Comparison of ENCODE assay signal across 15 mouse cellular contexts in the genomic region with DNA sequence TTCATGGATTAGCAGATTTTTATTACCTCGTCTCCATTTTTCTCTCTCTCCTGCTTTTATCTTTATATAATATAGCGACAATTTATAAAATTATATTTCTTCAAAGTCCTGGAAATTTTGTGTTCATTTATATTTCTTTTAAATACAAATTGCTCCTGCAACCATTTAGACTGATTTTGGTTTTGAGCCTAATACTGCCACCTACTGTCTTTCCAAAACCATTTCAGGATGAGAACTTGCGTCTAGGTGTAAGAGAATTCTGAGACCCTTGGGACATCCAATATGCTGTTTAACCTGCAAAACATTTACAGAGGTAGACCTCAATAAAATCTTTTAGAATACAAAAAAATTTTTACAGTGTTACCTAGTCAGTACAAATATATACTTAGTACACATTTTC.
DNase-seq lines count a peak whose midpoint lies in the region; ATAC-seq and TF ChIP-seq lines count a peak whose summit lies in the region.
"Had no signal": no experiment of that assay in that cellular context is flagged by ENCODE, and none has a peak within 500 bp of the region (broad histone marks: within the 10 kb centered on the region; RNA-seq: fewer than 3 reads in every experiment).

No protein-coding gene starts in this region.

- ATAC-seq in embryonic facial prominence, embryonic 11.5 days (replicated peaks; ENCODE audit: insufficient number of reproducible peaks, low FRiP score, low TSS enrichment, low read depth) = no peak
- no peak for ATAC-seq in embryonic facial prominence, embryonic 14.5 days (ENCODE audit: low read depth)
- ATAC-seq: intestine, embryonic 16.5 days had no signal

- no peak overlapping the region for H3K4me3 ChIP-seq in embryonic facial prominence, embryonic 11.5 days (ENCODE audit: low read depth, low read length)
- no peak overlapping the region for H3K4me3 ChIP-seq in embryonic facial prominence, embryonic 10.5 days
- no peak overlapping the region for H3K4me3 ChIP-seq in layer of hippocampus, adult 2 months
- no peak overlapping the region for H3K4me3 ChIP-seq in CH12.LX (replicated peaks in 1 of 3; ENCODE audit: low read depth in 2 of 3, low read length in 2 of 3, poor library complexity in 1 of 3)
- no peak overlapping the region for H3K4me3 ChIP-seq in embryonic facial prominence, embryonic 14.5 days (ENCODE audit: low read depth, low read length)
- H3K4me3 ChIP-seq: myocyte had no signal

- H3K36me3 ChIP-seq in embryonic facial prominence, embryonic 11.5 days (replicated peaks; ENCODE audit: control insufficient read depth, insufficient read depth, low read depth, low read length) = no peaks in the 10 kb centered on the region
- no peaks in the 10 kb centered on the region for H3K36me3 ChIP-seq in embryonic facial prominence, embryonic 10.5 days (replicated peaks)
- no peaks in the 10 kb centered on the region for H3K36me3 ChIP-seq in CH12.LX (replicated peaks in 1 of 2; ENCODE audit: control insufficient read depth in 1 of 2, insufficient read depth in 1 of 2, low read length in 1 of 2)
- no peaks in the 10 kb centered on the region for H3K36me3 ChIP-seq in embryonic facial prominence, embryonic 14.5 days (ENCODE audit: control insufficient read depth, insufficient read depth, low read length)

- no peaks in the 10 kb centered on the region for H3K79me2 ChIP-seq in CH12.LX (replicated peaks; ENCODE audit: control insufficient read depth, extremely low read depth, insufficient read depth, poor library complexity, severe bottlenecking)

- H3K4me2 ChIP-seq in embryonic facial prominence, embryonic 11.5 days (ENCODE audit: low read depth, low read length) = no peak overlapping the region
- H3K4me2 ChIP-seq in CH12.LX (ENCODE audit: insufficient read depth, low read depth, poor library complexity, severe bottlenecking) = no peak overlapping the region
- no peak overlapping the region for H3K4me2 ChIP-seq in embryonic facial prominence, embryonic 14.5 days (ENCODE audit: low read depth, low read length)

- peak; percentile 7 for DNase-seq in embryonic facial prominence, embryonic 11.5 days (ENCODE audit: low spot score)
- no peak for DNase-seq in embryonic facial prominence, embryonic 10.5 days (ENCODE audit: low spot score)
- DNase-seq in layer of hippocampus, adult 2 months (ENCODE audit: low spot score in 2 of 2) = no peak
- DNase-seq in layer of hippocampus, postnatal 25 days (ENCODE audit: extremely low spot score in 1 of 2, low spot score in 1 of 2) = no peak
- DNase-seq in CH12.LX (ENCODE audit: extremely low read depth) = peak; percentile 6
- peak; percentile 4 for DNase-seq in embryonic facial prominence, embryonic 14.5 days (ENCODE audit: low spot score)
- no peak for DNase-seq in natural killer cell, adult 2 months (ENCODE audit: low spot score in 2 of 2)
- DNase-seq in left cerebral cortex, postnatal 4 days = no peak
- DNase-seq: B cell, adult 2 months; heart, postnatal 14 days; kidney, postnatal 36 days; thymus, adult 2 months had no signal

- H3K4me1 ChIP-seq in embryonic facial prominence, embryonic 11.5 days (ENCODE audit: control insufficient read depth, insufficient read depth, low read length) = no peaks in the 10 kb centered on the region
- no peaks in the 10 kb centered on the region for H3K4me1 ChIP-seq in embryonic facial prominence, embryonic 10.5 days
- no peaks in the 10 kb centered on the region for H3K4me1 ChIP-seq in CH12.LX (ENCODE audit: control insufficient read depth in 1 of 2, insufficient read depth in 2 of 2)
- no peaks in the 10 kb centered on the region for H3K4me1 ChIP-seq in embryonic facial prominence, embryonic 14.5 days (ENCODE audit: control insufficient read depth, insufficient read depth, low read length)

- no peak overlapping the region for H3K9ac ChIP-seq in embryonic facial prominence, embryonic 11.5 days (replicated peaks; ENCODE audit: low read length)
- H3K9ac ChIP-seq in CH12.LX (ENCODE audit: insufficient read depth, low read depth) = no peak overlapping the region
- H3K9ac ChIP-seq in embryonic facial prominence, embryonic 14.5 days (ENCODE audit: low read depth, low read length) = no peak overlapping the region
- H3K9ac ChIP-seq: liver, embryonic 14.5 days had no signal

- H3K27ac ChIP-seq in embryonic facial prominence, embryonic 11.5 days (replicated peaks; ENCODE audit: low read depth, low read length) = no peak overlapping the region
- no peak overlapping the region for H3K27ac ChIP-seq in embryonic facial prominence, embryonic 10.5 days (replicated peaks)
- no peak overlapping the region for H3K27ac ChIP-seq in layer of hippocampus, adult 2 months
- no peak overlapping the region for H3K27ac ChIP-seq in CH12.LX (ENCODE audit: insufficient read depth, low read depth)
- no peak overlapping the region for H3K27ac ChIP-seq in embryonic facial prominence, embryonic 14.5 days (replicated peaks; ENCODE audit: low read depth, low read length)
- H3K27ac ChIP-seq: liver, embryonic 14.5 days had no signal

- in situ Hi-C loops in CH12.LX (cut with MboI; ENCODE audit: low pct_ligation_motif_present, low pct_unique_long_range_greater_than_20kb, low sequenced_read_pairs) = no loop called here

- intact Hi-C loops in left cerebral cortex, postnatal 4 days (cut with DNase I) = no loop called here

- TF ChIP-seq EP300 in CH12.LX (IDR thresholded peaks at IDR 0.05; ENCODE audit: low read length) = no peak

- H3K27me3 ChIP-seq in embryonic facial prominence, embryonic 11.5 days (ENCODE audit: control insufficient read depth, insufficient read depth, low read length) = no peaks in the 10 kb centered on the region
- H3K27me3 ChIP-seq in embryonic facial prominence, embryonic 10.5 days (replicated peaks; ENCODE audit: low read depth, poor library complexity, severe bottlenecking) = no peaks in the 10 kb centered on the region
- H3K27me3 ChIP-seq in CH12.LX (replicated peaks) = no peaks in the 10 kb centered on the region
- no peaks in the 10 kb centered on the region for H3K27me3 ChIP-seq in embryonic facial prominence, embryonic 14.5 days (replicated peaks; ENCODE audit: control insufficient read depth, insufficient read depth, low read length)

- TF ChIP-seq RAD21 in CH12.LX (IDR thresholded peaks at IDR 0.05; ENCODE audit: low read depth, low read length) = peak; percentile 54

- H3K9me3 ChIP-seq in embryonic facial prominence, embryonic 11.5 days (replicated peaks; ENCODE audit: control insufficient read depth, low read length) = no peaks in the 10 kb centered on the region
- H3K9me3 ChIP-seq in embryonic facial prominence, embryonic 10.5 days = no peaks in the 10 kb centered on the region
- no peaks in the 10 kb centered on the region for H3K9me3 ChIP-seq in CH12.LX (replicated peaks; ENCODE audit: low read length)
- no peaks in the 10 kb centered on the region for H3K9me3 ChIP-seq in embryonic facial prominence, embryonic 14.5 days (ENCODE audit: control insufficient read depth, low read length)

- dilution Hi-C loops in CH12.LX (cut with MboI; ENCODE audit: extremely low pct_ligation_motif_present, extremely low pct_unique_long_range_greater_than_20kb, low sequenced_read_pairs) = no loop called here

- peak; percentile 69 for TF ChIP-seq CTCF in layer of hippocampus, adult 2 months (conservative IDR thresholded peaks at IDR 0.05)
- peak in 1 of 2 experiments; percentile 49; a peak in 2 of 4 replicates for TF ChIP-seq CTCF in CH12.LX (conservative IDR thresholded peaks at IDR 0.05 in 1 of 2, IDR thresholded peaks at IDR 0.05 in 1 of 2; ENCODE audit: low read depth in 2 of 2, low read length in 2 of 2)

- WGBS in embryonic facial prominence, embryonic 11.5 days = 30% methylated on average over 3 of the region's 3 CpGs
- WGBS in embryonic facial prominence, embryonic 10.5 days = 41% methylated on average over 3 of the region's 3 CpGs
- 35% methylated on average over 3 of the region's 3 CpGs for WGBS in embryonic facial prominence, embryonic 14.5 days

- no peak for TF ChIP-seq POLR2A in CH12.LX (IDR thresholded peaks at IDR 0.05; ENCODE audit: low read depth, low read length)

TF ChIP-seq in CH12.LX, 34 proteins besides CTCF, POLR2A, EP300 and RAD21:
- TF ChIP-seq ZMIZ1 (IDR thresholded peaks at IDR 0.05; ENCODE audit: low read depth, low read length) = no peak
- peak; percentile 25 for TF ChIP-seq SMC3 (IDR thresholded peaks at IDR 0.05; ENCODE audit: low read depth, low read length)

Comparison
In these comparisons a context has a peak if more than half of its experiments do, and no peak if none do; other contexts are left out.
1. DNase-seq: peak in embryonic facial prominence, embryonic 11.5 days (single experiment), CH12.LX (single experiment) and embryonic facial prominence, embryonic 14.5 days (single experiment); none in embryonic facial prominence, embryonic 10.5 days (single experiment), layer of hippocampus, adult 2 months (0 of 2), layer of hippocampus, postnatal 25 days (0 of 2), natural killer cell, adult 2 months (0 of 2) and left cerebral cortex, postnatal 4 days (single experiment).